Mouse (Mus musculus): ENCODE data around the gene Tfb2m. TPM values are rescaled to one million over a fixed set of nuclear protein-coding genes. Genes with fewer than 3 reads are reported as not detected.

Gene Tfb2m
- polyA plus RNA-seq, 1 experiment from 2014 or later = 21.8 TPM

DNA sequence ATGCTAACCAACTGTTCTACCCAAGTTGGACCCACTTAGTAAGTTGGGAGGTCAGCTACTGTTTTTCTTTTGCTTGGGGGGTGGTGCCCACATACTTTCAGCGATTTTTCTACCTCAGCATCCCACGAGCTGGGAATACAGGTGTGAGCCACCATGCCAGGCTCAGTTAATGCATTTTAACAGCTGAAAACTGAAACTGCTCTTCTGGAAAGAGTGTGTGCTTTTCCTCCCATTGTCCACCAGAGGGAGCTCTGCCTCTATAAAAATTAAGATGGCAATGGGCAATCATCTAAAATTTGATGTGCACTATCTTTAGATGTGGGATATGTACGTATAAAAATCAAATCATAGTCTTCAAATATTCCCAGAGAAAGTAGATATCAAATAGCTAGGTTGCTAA is 43.5 kb downstream of the Tfb2m start:
- H3K4me3 ChIP-seq (ENCODE audit: low read depth, low read length) = no peak overlapping the region
- H3K4me1 ChIP-seq (replicated peaks; ENCODE audit: control insufficient read depth, insufficient read depth, low read length) = no peaks in the 10 kb centered on the region
- 0 out of 2 replicates have a peak overlapping the region, but pooled peaks have one; percentile 9 for H3K4me2 ChIP-seq (replicated peaks; ENCODE audit: low read depth)
- no peak for ATAC-seq
- H3K27me3 ChIP-seq (replicated peaks; ENCODE audit: control insufficient read depth, insufficient read depth, low read length) = no peaks in the 10 kb centered on the region
- no peaks in the 10 kb centered on the region for H3K36me3 ChIP-seq (ENCODE audit: control insufficient read depth, insufficient read depth)
- no peaks in the 10 kb centered on the region for H3K9me3 ChIP-seq (ENCODE audit: control insufficient read depth)
- no peak overlapping the region for H3K27ac ChIP-seq (ENCODE audit: low read depth, low read length)
- no peak overlapping the region for H3K9ac ChIP-seq (ENCODE audit: low read depth, low read length)
- TF ChIP-seq CTCF (IDR thresholded peaks at IDR 0.05; ENCODE audit: low read depth) = peak; percentile 81
- 14% methylated on average over 3 of the region's 3 CpGs for WGBS

DNA sequence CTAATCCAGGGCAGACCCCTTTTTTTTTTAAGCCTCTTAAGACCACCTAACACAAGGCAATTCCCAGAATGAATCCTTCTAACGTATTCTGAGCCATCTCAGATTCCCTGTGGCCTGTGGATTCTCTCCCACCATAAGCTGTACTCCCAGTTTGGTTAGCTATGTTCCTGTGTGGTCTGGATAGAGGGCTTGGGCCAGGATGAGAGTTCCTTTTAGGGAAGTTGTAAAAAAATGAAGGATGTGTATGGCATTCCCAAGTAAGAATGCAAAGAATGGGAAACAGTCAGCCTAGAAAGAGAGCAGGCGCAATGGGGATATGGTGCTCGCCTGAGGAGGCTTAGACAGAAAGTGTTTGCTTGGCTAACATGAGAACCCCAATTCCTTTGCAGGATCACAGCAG is 46.8 kb downstream of the Tfb2m start:
- Histone ChIP-seq H3K4me2 (replicated peaks; ENCODE audit: low read depth) (no peak overlapping the region), H3K9me3 (ENCODE audit: control insufficient read depth) (no peaks in the 10 kb centered on the region), H3K27ac (ENCODE audit: low read depth, low read length) (no peak overlapping the region), H3K4me3 (ENCODE audit: low read depth, low read length) (no peak overlapping the region), H3K36me3 (ENCODE audit: control insufficient read depth, insufficient read depth) (no peaks in the 10 kb centered on the region), H3K4me1 (replicated peaks; ENCODE audit: control insufficient read depth, insufficient read depth, low read length) (no peaks in the 10 kb centered on the region), H3K9ac (ENCODE audit: low read depth, low read length) (no peak overlapping the region), H3K27me3 (replicated peaks; ENCODE audit: control insufficient read depth, insufficient read depth, low read length) (no peaks in the 10 kb centered on the region)
- no peak for TF ChIP-seq CTCF (IDR thresholded peaks at IDR 0.05; ENCODE audit: low read depth)
- ATAC-seq = no peak
- WGBS = 61% methylated on average over 3 of the region's 3 CpGs

DNA sequence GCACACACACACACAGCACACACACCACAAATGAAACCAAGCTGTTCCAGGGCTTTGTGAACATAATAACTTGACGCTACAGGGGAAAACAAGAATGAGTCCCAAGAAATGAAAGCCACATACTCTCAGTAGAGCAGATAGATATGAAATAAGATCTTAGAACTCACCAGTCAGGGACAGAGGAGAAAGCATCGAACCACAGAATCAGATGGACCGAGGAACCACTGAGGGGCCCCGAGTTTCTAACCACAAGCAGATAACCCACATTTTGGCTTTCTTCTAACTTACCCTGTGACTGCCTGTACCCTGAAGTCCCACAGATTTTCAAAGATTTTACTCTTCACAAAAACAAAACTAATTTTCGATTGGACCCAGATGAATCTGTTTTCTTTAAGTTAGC is 53.2 kb downstream of the Tfb2m start:
- Histone ChIP-seq H3K4me3 (ENCODE audit: low read depth, low read length) (no peak overlapping the region), H3K4me2 (replicated peaks; ENCODE audit: low read depth) (no peak overlapping the region), H3K27ac (ENCODE audit: low read depth, low read length) (no peak overlapping the region), H3K9ac (ENCODE audit: low read depth, low read length) (no peak overlapping the region), H3K36me3 (ENCODE audit: control insufficient read depth, insufficient read depth) (no peaks in the 10 kb centered on the region), H3K27me3 (replicated peaks; ENCODE audit: control insufficient read depth, insufficient read depth, low read length) (no peaks in the 10 kb centered on the region), H3K9me3 (ENCODE audit: control insufficient read depth) (no peaks in the 10 kb centered on the region), H3K4me1 (replicated peaks; ENCODE audit: control insufficient read depth, insufficient read depth, low read length) (no peaks in the 10 kb centered on the region)
- no peak for ATAC-seq
- no peak for TF ChIP-seq CTCF (IDR thresholded peaks at IDR 0.05; ENCODE audit: low read depth)
- 82% methylated on average over 5 of the region's 5 CpGs for WGBS

DNA sequence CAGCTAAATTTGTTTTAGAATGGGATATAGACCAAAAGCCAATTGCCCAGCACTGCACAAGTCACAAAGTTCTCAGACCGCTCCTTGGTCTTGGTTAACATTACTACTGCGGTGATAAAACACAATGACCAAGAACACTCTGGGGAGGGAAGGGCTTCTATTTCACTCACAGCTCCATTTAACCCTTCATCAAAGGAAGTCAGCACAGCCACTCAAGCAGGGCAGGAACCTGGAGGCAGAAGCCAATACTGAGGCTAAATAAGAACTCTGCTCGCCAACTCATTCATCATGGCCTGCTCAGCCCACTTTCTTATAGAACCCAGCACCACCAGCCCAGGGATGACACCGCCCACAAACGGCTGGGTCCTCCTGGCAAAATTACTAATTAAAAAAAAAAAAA is 57.5 kb downstream of the Tfb2m start:
- Histone ChIP-seq H3K9me3 (ENCODE audit: control insufficient read depth) (no peaks in the 10 kb centered on the region), H3K9ac (ENCODE audit: low read depth, low read length) (no peak overlapping the region), H3K36me3 (ENCODE audit: control insufficient read depth, insufficient read depth) (no peaks in the 10 kb centered on the region), H3K4me3 (ENCODE audit: low read depth, low read length) (no peak overlapping the region), H3K27ac (ENCODE audit: low read depth, low read length) (no peak overlapping the region), H3K27me3 (replicated peaks; ENCODE audit: control insufficient read depth, insufficient read depth, low read length) (no peaks in the 10 kb centered on the region), H3K4me1 (replicated peaks; ENCODE audit: control insufficient read depth, insufficient read depth, low read length) (no peaks in the 10 kb centered on the region), H3K4me2 (replicated peaks; ENCODE audit: low read depth) (no peak overlapping the region)
- WGBS = 90% methylated on average over 5 of the region's 5 CpGs
- TF ChIP-seq CTCF (IDR thresholded peaks at IDR 0.05; ENCODE audit: low read depth) = no peak
- no peak for ATAC-seq

DNA sequence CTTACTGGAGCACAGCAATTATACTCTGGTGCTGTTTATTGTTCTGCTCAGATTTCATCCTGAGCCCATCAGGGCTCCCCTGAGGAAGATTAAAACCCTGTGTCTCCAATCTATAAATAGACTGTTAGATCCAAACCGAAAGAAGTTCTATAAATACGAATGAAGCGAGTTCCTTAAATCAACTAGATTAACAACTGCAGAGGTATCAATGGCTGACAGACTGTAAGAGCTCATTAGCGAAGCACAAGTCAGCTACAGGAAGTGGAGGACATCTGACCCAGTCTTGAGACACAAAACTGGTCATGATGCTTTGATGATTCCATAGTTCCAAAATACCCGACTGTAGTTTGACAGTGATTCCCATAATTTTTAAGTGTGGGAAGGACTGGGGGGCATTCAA is 58.1 kb downstream of the Tfb2m start:
- Histone ChIP-seq H3K27ac (ENCODE audit: low read depth, low read length) (no peak overlapping the region), H3K9ac (ENCODE audit: low read depth, low read length) (no peak overlapping the region), H3K27me3 (replicated peaks; ENCODE audit: control insufficient read depth, insufficient read depth, low read length) (no peaks in the 10 kb centered on the region), H3K36me3 (ENCODE audit: control insufficient read depth, insufficient read depth) (no peaks in the 10 kb centered on the region), H3K4me2 (replicated peaks; ENCODE audit: low read depth) (no peak overlapping the region), H3K4me1 (replicated peaks; ENCODE audit: control insufficient read depth, insufficient read depth, low read length) (no peaks in the 10 kb centered on the region), H3K4me3 (ENCODE audit: low read depth, low read length) (no peak overlapping the region), H3K9me3 (ENCODE audit: control insufficient read depth) (no peaks in the 10 kb centered on the region)
- no peak for TF ChIP-seq CTCF (IDR thresholded peaks at IDR 0.05; ENCODE audit: low read depth)
- 54% methylated on average over 5 of the region's 5 CpGs for WGBS
- no peak for ATAC-seq

DNA sequence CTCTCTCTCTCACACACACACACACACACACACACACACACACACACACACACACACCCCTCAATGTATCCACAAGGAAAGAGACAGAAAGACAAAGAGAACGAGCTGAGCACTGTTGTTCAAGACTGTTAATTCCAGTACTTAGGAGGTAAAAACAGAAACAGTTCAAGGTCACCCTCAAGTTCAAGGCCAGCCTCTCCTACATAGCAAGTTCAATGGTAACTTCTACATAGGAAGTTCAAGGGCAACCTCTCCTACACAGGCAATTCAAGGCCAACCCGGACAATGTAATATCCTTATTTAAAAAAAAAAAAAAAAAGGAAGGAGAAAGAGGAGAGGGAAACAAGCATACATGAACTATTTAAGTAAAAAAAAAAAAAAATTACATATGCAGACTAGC is 58.8 kb downstream of the Tfb2m start:
- Histone ChIP-seq H3K4me1 (replicated peaks; ENCODE audit: control insufficient read depth, insufficient read depth, low read length) (no peaks in the 10 kb centered on the region), H3K27ac (ENCODE audit: low read depth, low read length) (no peak overlapping the region), H3K36me3 (ENCODE audit: control insufficient read depth, insufficient read depth) (no peaks in the 10 kb centered on the region), H3K9ac (ENCODE audit: low read depth, low read length) (no peak overlapping the region), H3K4me2 (replicated peaks; ENCODE audit: low read depth) (no peak overlapping the region), H3K9me3 (ENCODE audit: control insufficient read depth) (no peaks in the 10 kb centered on the region), H3K27me3 (replicated peaks; ENCODE audit: control insufficient read depth, insufficient read depth, low read length) (no peaks in the 10 kb centered on the region), H3K4me3 (ENCODE audit: low read depth, low read length) (no peak overlapping the region)
- no peak for ATAC-seq
- no peak for TF ChIP-seq CTCF (IDR thresholded peaks at IDR 0.05; ENCODE audit: low read depth)
- 77% methylated on average over 2 of the region's 2 CpGs for WGBS
